Mouse (Mus musculus) neutrophil, adult 5-6 weeks (primary cell): ENCODE data around the gene Stab2. TPM values are rescaled to one million over a fixed set of nuclear protein-coding genes. Genes with fewer than 3 reads are reported as not detected.

Source experiments
- ATAC-seq: fragments of 151-379, 151-347 bp; 2 replicates; pipeline ENCODE4 v1.8.0; 2017; ENCODE audit warnings: mild to moderate bottlenecking, moderate TSS enrichment; ENCODE audit not compliant: insufficient number of reproducible peaks, poor library complexity, low FRiP score, severe bottlenecking; ENCODE audit errors: extremely low read depth
- total RNA-seq: library from RNA; stranded (forward); fragments of 200-1000 nt; gene quantifications from 2 replicates; pipeline ENCODE4 v1.2.3, GENCODE M21; 2017

Gene Stab2
- total RNA-seq, 1 experiment from 2014 or later, result not detected

DNA sequence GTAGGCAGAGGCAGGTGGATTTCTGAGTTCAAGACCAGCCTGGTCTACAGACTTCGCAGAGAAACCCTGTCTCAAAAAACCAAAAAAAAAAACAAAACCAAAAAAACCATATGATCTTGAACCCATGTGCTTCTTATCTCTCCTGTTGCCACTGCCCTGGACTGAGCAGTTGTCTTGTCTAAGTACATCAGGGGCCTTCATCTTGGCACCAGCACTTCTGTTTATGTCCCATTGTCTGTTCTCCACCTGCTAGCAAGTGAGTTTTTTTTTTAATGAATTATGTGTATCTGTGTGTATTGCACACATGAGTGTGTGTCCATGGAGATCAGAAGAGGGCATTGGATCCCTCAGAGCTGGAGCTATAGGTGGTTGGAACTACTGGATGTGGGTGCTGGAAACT, 200.5 kb downstream of the Stab2 start:
- no peak for ATAC-seq

DNA sequence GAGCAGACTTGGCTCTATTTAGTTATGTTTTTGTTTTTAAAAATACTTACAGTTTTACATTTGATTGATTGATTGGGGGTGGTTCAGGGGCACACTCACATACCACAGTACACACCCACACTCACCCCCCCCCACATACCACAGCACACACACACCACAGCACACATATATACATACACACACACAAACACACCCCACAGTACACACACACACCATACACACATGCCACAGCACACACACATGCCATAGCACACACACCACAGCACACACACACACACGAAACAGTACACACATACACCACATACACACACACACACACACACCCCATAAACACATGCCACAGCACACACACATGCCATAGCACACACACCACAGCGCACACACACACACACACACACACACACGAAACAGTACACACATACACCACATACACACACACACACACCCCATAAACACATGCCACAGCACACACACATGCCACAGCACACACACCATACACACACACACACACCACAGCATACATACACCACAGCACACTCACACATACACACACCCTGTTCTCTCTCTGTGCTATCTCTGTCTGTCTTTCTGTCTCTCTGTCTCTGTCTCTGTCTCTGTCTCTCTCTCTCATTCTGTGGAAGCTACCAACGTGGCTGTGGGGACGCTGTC, 211.6 kb downstream of the Stab2 start:
- no peak for ATAC-seq

DNA sequence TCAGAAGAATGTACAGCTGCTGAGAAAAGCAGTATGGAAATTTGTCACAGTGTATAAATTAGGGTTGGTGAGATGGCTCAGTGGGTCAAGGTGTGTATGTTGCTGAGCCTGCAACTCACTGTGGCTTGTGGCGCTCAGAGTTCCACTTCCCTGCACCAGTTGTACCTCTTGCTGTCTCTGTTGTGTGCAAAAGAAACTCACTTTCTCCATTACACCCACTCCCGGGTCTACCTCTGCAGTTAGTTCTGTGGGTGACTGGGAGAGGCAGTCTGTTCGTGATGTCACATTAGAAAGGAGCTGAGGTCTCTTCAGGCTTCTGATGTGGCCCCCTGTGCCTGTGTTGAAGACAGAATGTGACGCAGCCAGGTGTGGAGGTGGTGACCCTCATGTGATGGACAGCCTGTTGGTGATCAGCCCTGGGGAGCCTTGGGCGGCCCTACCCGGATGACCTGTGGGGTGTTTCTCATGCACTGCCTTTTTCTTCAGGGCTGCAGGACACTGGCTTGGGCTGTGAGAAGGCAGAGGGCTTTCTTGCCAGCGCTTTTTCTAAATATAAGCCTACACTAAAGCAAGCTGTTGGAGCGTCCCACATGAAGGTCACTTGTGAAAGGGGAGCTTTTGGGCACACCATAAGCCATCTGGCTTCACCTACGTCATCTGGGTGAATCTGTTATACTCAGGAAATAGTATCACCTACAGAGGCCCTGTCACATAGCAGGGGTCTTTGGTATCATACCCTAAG, 212.9 kb downstream of the Stab2 start:
- ATAC-seq, result no peak

DNA sequence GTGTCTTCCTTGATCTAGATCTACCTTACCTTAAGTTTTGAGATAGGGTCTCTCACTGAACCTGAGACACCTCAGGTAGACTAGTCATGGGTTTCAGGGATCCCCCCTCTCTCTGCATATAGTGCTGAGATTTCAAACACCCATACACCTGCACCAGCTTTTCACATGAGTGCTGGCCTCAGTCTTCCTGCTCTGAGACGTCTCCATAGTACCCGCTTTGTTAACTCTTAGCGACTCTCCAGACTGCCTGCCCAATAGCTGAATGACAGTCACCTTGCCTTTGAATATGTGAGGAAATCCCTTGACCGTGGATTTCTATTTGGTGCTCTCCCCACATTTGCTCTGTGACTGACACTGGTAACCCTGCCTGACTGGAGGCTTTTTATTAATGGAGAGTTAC, 213.6 kb downstream of the Stab2 start:
- ATAC-seq, result no peak

DNA sequence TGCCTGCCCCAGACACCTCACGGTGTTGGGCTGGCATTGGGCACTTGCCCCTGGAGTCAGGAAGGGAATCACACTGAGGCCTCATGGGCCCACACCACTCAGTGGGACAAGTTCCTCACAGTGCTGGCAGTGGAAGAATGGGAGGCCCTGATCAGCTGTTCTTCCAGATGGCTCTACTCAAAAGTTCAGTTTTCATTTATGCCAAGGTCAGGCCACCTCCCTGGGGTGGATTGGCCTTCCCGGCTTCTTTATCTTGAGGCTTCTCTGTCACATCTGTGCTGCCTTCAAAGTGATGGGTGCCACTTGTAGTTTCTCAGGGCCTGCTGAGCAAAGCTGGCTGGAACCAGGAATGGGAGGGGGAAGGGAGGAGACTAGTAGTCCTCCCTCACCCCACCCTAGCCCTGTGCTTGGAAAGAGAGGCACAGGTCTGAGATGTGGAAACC, 214.3 kb downstream of the Stab2 start:
- no peak for ATAC-seq

DNA sequence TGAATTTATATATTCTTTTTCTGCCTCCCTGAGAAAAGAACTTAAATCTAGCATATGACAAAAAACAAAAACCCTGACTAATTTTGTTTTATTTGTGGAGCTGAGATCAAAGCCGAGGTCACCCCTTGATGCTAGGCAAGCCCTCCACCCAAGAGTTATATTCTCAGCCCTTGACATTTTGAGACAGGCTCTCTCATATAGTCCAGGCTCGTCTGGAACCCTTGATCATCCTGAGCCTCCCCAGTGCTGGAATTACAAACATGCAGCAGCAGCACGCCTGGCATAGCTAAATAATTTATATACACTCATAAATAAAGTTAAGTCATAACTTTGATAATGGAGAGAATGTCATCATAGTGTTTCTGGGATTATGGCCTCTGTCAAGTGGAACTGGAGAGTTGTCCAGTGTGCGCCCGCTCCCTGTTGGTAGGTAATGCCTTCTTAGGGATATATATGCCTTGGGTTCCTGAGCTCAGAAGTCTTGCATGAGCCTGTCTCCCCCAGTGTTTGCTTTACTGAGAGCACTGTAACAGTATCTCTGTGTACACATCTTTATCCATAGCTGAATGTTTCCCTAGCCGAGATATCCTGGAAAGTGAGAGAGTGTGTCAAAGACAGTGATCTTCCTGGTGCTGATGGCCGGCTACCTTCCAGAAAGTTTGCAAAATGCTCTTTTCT, 216.2 kb downstream of the Stab2 start:
- ATAC-seq, result no peak

Other genes starting within 250 kb of the Stab2 start
- 2.2 TPM in 1 of 2 replicates, not detected in the other for gene Gm49358, start 244.1 kb downstream of the Stab2 start, total RNA-seq
- gene Nt5dc3, start 229.0 kb downstream of the Stab2 start, total RNA-seq, result 4.2 and 4.3 TPM in 2 replicates
- gene 1700113H08Rik, start 50.0 kb upstream of the Stab2 start, total RNA-seq, result not detected in 2 replicates